Mouse (Mus musculus) layer of hippocampus, adult 18-20 months (tissue): ENCODE data around the gene Ccar1. TPM values are rescaled to one million over a fixed set of nuclear protein-coding genes. Genes with fewer than 3 reads are reported as not detected.
"Not testable (repeated sequence)": the region's sequence is repeated elsewhere in the genome, so short reads cannot be mapped to it uniquely, and the experiment has no call there.

Source experiments
- DNase-seq, 2 experiments: peaks; one replicate each; pipeline ENCODE4 v3.0.0; 2022; ENCODE audit warnings: low spot score in 2 of 2
- long read RNA-seq: library from polyadenylated mRNA; stranded (forward); transcript quantifications from one replicate; pipeline ENCODE4 v2.0.0, GENCODE M21; 2021
- total RNA-seq, 2 experiments: library from RNA; stranded (reverse); gene quantifications; 2 replicates each; pipeline ENCODE4 v1.2.3; 2021

Ccar1 gene
- total RNA-seq, result 10 to 100 TPM; 54.4 to 56.6 TPM
- long read RNA-seq, full-length matches to known transcripts, result 26 of 50 reads
- long read RNA-seq, partial matches to known transcripts, result 8 of 50 reads
- long read RNA-seq, other reads (novel, unspliced or antisense), result 16 of 50 reads

DNA sequence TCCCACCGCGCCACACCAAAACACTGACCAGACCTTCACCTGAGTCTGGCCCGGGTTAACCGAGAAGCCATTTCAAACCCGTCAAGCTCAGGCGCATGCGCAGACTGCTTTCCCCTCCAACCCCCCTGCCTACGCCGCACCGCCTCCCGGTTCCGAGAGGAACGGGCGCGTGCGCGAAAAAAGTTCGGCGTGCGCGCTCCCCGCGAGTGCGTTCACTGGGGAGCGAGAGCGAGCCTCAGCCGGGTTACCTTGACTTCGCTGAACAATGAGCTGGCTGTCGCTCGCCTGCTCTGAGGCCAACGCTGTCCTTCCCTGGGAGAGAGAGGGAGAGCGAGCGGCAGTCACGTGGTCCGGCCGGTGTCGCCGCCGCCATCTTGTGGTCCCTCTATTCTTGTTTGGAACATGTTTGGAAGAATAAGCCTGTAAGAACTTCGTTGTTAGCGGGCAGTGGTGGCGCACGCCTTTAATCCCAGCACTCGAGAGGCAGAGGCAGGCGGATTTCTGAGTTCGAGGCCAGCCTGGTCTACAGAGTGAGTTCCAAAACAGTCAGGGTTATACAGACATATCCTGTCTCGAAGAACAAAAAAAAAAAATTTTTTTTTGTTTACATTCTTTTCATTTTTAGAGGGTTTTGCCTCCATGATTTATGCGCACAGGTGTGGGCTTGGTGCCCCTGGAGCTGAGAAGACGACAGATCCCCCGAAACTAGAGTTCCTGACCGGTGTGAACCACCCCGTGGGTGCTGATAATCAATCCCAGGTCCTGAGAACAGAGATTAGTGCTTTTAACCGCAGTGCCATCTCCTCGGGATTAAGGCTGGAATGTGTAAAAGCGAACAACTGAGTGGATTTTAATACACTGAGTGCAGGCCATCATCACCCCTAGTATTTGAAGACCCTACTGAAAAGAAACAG lies at the start of gene Ccar1:
TSS of gene Ccar1 (minus strand) at position 110 of the 914 bp plus-strand sequence.
- DNase-seq, result peak; percentile 98 to 99

DNA sequence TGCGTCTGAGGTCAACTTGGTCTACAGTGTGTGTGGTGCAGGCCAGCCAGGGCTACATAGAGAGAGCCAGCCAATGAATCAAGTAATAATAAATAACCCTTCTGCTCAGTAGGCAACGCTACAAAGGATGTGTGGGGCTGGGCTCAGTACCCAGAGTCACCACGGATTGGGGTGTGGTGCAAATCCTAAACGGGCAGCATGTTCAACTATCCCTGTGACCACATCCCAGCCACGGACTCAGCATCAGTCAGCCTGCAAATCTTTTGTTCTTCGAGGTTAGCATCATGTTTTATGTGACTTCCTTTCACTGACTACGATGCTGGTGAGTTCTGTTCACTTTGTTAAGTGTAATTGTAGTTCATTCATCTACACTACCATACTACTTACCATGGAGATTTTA lies 48.6 kb upstream of the Ccar1 start:
- no peak for DNase-seq

DNA sequence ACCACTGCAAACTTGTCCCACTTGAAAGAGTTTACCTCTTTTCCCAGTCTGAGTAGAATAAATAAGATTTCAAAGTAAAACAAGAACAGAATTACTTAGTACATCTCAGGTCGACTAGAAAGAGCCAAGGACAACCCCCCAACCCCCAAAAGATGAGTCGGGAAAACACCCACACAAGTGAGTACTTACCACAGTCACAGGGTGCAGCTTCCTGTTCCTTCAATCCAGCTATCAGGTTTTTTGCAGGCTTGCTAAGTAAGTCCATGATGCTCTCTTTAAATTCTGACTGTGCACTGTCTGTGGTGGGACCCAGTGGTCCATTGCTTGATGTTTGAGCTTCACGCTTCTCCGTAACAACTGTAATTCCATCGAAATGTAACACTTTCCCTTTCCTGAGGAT lies 45.9 kb upstream of the Ccar1 start:
- DNase-seq, result no peak

DNA sequence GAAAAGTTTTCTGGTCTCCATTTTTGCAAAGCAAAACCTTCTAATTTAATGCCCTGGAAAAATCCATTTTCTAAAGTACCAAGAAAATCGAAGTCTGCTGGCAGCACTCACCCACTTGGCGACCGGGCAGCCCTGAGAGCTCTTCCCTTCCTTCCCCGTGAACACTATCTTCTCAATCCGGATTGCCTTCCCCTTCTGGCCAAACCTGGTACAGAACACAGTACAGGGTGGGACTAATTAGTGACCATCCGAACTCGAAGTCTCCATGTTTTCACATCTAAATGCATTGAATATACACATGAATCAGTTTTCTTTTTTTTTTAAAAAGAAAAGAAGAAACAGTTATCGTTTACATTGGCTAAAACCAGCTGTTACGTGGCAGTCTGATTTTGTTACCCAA lies 40.7 kb upstream of the Ccar1 start:
- DNase-seq, result no peak

DNA sequence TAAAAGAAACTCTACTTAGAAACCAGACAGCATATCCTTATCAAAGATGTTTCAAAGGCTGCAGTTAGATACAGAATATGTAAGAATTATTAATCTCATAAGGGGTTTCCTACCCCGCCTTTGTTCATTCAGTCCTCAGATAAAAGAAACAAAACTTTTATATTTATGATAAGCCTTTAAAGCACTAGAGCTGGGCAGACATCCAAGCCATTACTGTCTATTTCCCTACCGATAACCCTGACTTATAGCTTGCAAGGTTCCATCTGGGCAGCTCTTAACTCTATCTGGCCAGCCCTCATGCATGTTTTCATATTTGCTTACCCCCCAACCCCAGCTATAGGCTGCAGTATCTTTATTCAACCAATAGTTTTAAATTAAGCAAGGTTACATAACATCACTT lies 39.5 kb upstream of the Ccar1 start:
- DNase-seq, result no peak

DNA sequence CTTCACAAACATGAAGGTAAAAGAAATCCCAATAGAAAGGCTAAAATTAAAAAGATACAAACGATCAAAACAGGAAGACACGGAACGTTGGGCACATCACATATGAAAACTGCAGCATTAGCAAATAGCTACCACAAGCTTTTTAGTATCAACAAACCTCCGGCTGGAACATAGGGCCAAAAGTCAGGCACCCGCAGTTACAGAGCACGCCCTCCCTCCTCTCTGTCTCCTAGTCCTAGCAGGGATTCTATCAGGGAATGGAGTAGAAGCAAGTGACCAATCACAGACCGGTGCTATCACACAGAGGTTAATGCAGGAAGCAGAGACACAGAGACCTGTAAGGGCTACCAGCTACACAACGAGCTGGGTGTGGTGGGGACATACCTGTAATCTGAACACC lies 32.4 kb upstream of the Ccar1 start:
- DNase-seq, result no peak

DNA sequence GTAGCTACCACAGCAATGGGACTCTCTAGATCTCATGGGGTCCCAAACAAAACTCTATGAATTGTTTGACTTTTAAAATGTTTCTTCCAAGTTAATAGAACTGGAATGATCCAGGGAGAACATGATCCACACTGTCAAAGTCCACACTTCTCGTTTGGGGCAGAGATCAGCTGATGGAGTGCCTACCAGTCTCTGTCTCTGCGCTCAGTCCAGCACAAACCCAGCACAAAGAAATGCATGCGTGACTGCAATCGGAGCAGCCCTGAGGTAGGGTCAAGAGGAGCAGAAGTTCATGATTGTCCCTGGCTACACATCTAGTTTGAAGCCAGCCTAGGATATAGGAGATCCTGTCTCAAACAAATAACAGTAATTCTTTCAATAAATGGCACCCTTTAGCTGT lies 31.3 kb upstream of the Ccar1 start:
- DNase-seq, result no peak

DNA sequence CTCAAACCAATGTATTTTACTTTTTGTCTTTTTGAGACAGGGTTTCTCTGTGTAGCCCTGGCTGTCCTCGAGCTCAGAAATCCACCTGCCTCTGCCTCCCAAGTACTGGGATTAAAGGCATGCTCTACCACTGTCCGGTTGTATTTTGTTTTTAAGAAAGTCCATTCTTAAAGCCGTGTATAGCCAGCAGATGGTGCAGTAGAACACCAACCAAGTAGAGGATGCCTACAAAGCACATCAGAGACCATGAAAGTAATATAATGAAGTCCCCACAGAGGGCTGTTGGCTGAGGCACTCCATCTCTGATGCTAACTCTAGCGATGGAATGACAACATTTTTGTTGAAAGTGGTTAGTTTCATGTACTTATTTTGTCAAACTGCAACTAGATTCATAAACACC lies 17.9 kb upstream of the Ccar1 start:
- no peak for DNase-seq

DNA sequence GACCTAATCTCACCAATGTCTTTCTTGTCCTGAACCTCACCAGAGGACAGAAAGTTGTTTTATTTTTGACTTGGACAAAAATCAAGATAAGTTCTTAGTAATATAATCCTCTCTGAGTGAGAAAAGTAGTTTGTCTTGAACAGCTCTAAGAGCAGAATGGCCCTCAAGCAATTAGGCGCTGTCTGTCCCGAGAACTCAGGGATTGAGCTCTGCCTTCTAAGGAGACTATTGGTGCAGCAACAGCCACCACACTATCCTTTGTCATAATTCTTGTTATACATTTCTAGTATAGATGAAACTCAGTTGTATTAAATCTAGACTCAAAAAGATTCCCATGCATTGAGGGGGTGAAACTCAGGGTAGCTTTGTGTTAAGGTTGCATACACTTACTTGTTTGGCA lies 16.7 kb upstream of the Ccar1 start:
- no peak for DNase-seq

DNA sequence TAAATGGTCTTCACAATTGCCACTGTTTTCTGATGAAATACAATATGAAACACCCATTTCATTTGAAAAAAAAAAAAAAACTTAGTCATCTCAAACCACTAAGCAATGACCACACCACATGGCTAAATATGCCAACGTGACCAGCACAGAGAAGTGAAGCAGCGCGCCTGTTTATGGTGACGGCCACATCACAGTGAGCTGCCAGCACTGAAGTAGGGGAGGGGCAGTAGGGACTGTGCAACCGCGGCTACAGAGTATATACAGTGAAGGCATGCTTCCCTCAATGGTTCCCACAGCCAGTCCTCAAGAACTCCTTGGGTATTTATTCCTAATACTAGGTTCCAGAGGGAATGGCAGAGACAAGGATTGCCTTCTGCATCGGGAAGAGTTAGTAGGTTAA lies 16.2 kb upstream of the Ccar1 start:
- no peak for DNase-seq

DNA sequence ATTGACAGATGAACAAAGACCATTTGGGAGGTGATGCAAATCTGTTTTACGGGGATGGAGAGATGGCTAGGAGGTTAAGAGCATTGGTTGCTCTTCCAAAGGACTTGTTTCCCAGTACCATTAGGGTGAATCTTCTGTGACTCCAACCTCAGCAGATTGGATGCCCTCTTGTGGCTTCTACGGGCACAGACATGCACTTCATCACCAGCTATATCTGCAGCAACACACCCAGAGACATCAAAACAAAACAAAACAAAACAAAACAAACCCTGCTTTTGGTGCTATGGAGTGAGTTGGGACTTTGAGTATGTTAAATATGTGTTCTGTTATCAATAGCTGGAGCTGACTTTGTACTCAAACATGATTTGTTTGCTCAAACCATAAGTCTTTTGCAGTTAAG lies 12.0 kb upstream of the Ccar1 start:
- no peak for DNase-seq

DNA sequence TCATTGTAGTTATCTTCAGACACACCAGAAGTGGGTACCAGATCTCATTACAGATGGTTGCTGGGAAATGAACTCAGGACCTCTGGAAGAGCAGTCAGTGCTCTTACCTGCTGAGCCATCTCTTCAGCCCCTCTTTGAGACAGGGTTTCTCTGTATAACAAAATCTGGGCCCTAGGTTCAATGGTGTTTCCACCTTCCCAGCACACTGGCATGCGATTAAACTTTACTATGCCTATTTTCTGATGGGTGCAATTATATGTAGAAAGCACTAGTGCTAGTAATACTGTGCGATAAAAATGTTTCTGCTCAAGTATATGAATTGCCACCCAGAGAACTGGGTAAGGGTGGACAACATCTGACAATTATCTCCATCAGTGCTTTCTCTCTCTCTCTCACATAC lies 11.2 kb upstream of the Ccar1 start:
- no peak for DNase-seq

DNA sequence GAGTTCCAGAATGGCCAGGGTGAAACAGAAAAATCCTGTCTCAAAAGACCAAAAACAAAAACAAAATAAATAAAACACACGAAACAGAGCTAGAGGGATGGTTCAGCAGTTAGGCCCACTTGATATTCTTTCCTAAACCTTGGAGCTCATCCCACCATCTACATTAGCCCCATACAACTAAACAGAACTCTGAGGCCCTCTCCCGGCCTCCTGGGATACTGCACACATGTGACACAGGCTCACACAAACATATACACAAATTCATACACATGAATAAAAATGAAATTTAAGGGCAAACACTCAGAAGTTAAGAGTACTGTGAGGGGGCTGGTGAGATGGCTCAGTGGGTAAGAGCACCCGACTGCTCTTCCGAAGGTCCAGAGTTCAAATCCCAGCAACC lies 2.1 kb upstream of the Ccar1 start:
- no peak for DNase-seq

DNA sequence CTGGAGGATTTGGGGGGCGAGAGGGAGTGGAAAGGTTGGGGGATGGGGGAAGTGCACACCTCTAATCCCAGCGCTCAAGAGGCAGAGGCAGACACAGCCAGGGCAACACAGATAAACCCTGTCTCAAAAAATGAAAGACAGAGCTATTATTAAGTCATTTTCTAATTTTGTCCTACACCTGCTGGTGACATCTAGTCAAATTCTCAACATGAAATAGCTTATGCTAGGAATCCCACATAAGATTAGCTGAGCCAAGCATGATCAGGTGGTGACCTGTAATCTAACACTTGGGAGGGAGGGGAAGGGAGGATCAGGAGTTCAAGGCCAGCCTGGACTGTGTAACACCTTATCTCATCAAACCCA lies 986 bp upstream of the Ccar1 start:
- DNase-seq, result no peak

DNA sequence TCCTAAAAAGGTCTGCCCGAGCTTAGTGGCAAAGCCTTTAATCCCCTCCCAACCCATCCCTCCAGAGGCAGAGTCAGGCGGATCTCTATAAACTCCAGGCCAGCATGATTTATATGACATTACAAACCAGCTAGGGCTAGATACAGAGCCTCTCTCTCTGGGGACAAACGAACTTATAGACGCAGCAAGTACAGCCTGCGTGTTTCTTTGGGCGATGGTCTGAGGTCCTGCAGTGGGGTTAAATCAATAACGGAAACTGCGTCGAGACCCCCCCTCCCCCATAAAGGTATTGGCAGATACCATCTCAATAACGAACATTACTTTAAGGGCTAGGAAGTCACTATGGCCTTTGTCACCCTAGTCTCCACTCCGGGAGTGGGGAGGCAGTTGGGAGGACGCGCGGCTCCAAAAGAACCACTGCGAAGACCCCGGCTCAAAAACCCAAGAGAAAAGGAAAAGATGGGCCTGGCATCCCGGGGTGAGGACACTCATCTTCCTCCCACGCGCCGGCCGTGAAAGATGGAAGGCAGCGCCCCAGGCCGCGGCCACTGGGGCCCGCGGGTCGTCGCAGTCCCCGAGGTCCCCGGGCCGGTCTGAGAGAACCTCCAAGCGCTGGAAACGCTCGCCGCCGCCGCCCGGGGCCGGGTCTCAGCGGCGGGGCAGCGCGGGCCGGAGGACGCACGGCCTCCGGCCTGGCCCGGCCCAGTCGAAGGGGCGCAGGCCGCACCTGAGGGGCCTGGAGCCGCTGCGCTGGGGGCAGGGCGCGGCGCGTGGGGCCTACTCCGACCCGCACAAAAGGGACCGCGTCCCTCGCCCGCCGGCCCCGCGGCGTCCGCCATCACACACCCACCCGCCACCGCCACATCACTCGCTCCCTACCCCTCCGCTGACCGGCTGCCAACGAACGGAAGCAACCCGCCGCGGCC lies 572 bp downstream of the Ccar1 start:
- peak; percentile 4 to 37 for DNase-seq

DNA sequence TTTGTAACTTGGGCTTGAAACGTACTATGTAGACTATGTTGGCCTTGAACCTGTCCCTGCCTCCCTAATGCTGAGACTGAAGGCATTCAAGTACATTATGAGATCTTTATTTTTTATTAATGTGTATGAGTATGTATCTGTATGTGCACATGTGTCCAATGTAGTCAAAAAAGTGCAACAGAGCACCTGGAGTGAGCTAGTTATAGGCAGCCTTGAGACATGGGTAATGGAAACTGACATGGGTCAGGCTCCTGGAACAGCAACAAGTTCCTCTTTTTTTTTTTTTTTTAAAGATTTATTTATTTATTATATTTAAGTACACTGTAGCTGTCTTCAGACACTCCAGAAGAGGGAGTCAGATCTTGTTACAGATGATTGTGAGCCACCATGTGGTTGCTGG lies 10.3 kb downstream of the Ccar1 start:
- DNase-seq, result not testable (repeated sequence)

DNA sequence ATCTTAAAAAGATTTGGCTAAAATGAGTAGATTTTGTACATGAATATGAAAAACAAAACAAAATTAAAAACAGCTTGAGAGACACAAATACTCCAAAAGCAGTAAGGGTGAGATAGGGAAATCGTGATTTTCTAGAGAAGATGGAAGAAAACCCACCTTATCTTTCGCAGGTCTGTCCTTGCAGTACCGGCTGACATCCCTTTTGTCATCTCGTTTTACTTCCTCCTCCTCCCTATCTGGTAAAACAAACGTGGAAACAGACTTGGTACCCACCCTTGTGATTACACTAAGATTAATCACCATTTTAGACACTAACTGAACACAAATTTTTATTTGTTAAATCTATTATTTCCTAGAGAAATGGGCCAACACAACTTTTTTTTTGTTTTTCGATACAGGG lies 41.3 kb downstream of the Ccar1 start:
- DNase-seq, result no peak

DNA sequence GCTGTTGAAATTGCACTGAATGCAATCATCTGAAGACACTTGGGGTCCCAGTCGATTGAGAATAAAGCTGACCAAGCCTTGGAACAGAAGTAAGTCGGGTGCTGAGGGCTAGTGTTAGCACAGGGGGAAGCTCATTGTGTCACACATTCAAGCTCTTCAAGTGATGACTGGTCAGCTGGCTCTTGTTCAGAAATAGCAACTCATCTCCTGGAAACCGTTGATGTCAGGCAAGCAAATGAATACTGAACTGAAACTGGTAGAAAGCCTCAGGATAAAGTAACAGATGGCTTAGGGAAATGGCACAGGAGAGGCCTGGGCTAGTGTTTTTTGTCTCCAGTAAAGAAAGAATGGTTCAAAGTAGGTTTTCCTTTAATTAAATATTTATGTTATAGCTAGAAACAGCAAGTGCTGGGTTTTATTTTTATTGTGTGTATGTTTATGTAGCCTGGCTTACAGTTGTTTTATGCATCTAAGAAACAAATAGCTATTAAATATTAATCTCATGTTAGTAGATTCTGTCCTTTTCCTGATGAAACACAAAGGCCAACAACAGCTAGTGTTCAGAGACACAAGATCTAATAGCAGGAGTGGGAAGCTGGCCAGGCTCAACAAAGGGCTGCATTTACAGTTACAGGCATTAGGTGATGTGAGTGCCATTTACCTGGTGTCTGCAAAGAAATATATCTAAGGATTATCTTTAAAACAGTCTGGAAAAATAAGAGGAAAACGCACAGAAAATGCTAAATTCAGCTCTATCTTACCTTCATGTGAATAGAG lies 51.9 kb downstream of the Ccar1 start:
- peak in 1 of 2 experiments; percentile 25 for DNase-seq

DNA sequence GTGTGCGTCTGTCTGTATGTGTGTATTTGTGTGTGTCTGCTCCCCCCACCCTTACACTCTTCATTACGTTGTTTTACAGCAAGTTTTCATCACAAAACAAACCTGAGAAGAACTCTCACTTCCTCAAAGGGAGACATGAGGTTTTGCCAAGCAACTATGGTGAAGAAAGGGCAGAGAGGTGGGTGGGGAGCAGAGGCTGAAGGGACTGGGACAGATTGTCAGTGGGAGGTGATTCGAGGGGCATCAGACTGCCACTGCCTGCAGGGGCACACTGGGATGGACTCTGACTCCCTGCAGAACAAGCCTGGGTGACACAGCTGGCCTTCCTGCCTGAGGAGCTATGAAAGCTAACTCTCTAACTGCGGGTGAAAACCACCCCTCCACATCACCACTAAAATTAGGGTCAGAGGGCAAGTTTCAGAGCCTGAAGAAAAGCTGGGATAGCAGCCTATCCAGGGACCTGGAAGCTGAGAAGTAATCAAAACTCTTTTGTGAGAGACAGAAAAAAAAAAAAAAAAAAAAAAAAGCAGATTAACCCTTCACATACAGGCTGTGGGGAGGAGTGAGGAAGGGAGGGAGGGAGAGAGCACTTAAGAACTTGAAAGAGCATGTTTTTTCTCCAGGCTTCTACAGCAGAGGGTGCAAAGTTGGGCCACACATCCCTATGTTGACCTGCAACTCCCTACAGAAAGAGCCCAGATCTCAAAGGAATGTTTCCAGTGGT lies 55.0 kb downstream of the Ccar1 start:
- no peak for DNase-seq

DNA sequence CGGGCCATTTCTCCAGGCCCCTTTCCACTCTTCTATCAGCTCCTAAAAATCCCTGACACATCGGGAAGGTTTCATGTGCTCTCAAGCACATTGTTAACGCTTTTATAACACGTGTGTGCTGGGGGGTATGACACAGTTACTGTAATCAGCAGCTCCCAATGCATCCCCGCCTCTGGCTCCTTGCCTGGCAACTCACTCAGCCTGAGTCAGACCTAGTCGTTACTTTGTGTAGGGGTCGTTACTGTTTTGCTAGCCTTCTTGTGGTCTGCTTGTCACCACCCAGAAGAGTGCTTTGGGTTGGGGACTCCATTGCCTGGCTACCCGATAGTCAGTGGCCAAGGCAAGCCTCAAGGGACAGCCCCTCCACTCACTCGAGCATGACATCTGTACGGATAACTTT lies 61.3 kb downstream of the Ccar1 start:
- no peak for DNase-seq
